ENCODE assay signal across 17 mouse cellular contexts in the genomic region with DNA sequence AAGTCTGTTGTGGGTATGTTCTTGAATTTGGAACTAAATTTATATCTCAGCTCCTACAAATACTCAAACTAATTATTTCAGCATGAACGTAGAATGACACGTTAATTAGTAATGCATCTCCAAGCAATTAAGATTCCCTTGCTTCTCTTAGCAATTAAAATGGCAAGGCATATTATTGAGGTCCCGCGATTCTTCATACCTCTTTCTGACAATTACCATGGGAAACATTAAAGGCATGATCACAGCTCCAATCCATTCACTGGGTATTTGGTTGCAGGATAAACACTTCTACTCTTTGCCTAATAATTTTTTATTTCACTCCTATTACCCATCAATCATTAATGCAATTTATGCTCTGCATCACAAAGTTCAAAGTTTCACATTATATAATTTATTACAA.
"Had no signal": no experiment of that assay in that cellular context is flagged by ENCODE, and none has a peak within 500 bp of the region (broad histone marks: within the 10 kb centered on the region; RNA-seq: fewer than 3 reads in every experiment).

No protein-coding gene starts in this region.

- H3K27ac ChIP-seq: kidney, embryonic 15.5 days; left cerebral cortex, adult 2 months; liver, embryonic 13.5 days; stomach, embryonic 15.5 days had no signal

- H3K36me3 ChIP-seq: kidney, embryonic 15.5 days; liver, embryonic 13.5 days; stomach, embryonic 15.5 days had no signal

- DNase-seq: kidney, adult 8-10 months; kidney, postnatal 10 days; kidney, postnatal 36 days; layer of hippocampus, postnatal 36 days; liver, embryonic 13.5 days; lung, adult 2 months; lung, postnatal 14 days; lung, postnatal 4 days; midbrain, embryonic 14.5 days; right cerebral cortex, postnatal 25 days; spleen, adult 18-20 months; thymus, postnatal 25 days had no signal

- H3K9me3 ChIP-seq: kidney, embryonic 15.5 days; liver, embryonic 13.5 days; stomach, embryonic 15.5 days had no signal

- H3K4me1 ChIP-seq: kidney, embryonic 15.5 days; liver, embryonic 13.5 days; stomach, embryonic 15.5 days had no signal

- H3K9ac ChIP-seq: kidney, embryonic 15.5 days; liver, embryonic 13.5 days; stomach, embryonic 15.5 days had no signal

- H3K4me3 ChIP-seq: kidney, embryonic 15.5 days; left cerebral cortex, adult 2 months; liver, embryonic 13.5 days; myocyte; stomach, embryonic 15.5 days had no signal

- H3K4me2 ChIP-seq: kidney, embryonic 15.5 days; liver, embryonic 13.5 days; midbrain, embryonic 11.5 days; stomach, embryonic 15.5 days had no signal

- H3K27me3 ChIP-seq: kidney, embryonic 15.5 days; liver, embryonic 13.5 days; stomach, embryonic 15.5 days had no signal
